Mouse (Mus musculus) CH12.LX (cell line): ENCODE results near the gene Cipc. TPM values are rescaled to one million over a fixed set of nuclear protein-coding genes. Genes with fewer than 3 reads are reported as not detected.
A peak's percentile ranks its signal among the peaks of the same experiment; 100 is the strongest.

Experiments used
- DNase-seq: peaks from one replicate; pipeline ENCODE4 v3.0.0-alpha.2; 2013; ENCODE audit errors: extremely low read depth
- H3K27ac ChIP-seq: 2 replicates; pipeline ENCODE4 v1.5.1; 2012; ENCODE audit warnings: low read depth, mild to moderate bottlenecking, control low read depth, moderate library complexity; ENCODE audit not compliant: insufficient read depth
- H3K27me3 ChIP-seq: replicated peaks from 2 replicates; pipeline ENCODE3; 2012; ENCODE audit warnings: inconsistent platforms
- H3K36me3 ChIP-seq, 2 experiments: replicated peaks in 1 of 2; 2 replicates each; pipeline versions ENCODE3 to v1.6.1; 2012; ENCODE audit warnings: inconsistent platforms in 1 of 2, low read length in 1 of 2, mild to moderate bottlenecking in 1 of 2, mixed read lengths in 1 of 2, moderate library complexity in 1 of 2; ENCODE audit not compliant: control insufficient read depth in 1 of 2, insufficient read depth in 1 of 2
- H3K4me1 ChIP-seq, 2 experiments: 2 replicates each; pipeline ENCODE4 v1.6.1; 2012; ENCODE audit warnings: inconsistent platforms in 1 of 2, moderate library complexity in 1 of 2; ENCODE audit not compliant: insufficient read depth in 2 of 2, control insufficient read depth in 1 of 2
- H3K4me2 ChIP-seq: 2 replicates; pipeline ENCODE4 v1.6.1; 2012; ENCODE audit warnings: low read depth, mild to moderate bottlenecking, control low read depth; ENCODE audit not compliant: poor library complexity, insufficient read depth, severe bottlenecking
- H3K4me3 ChIP-seq, 3 experiments: fragments of 150-350 bp in 1 of 3; sonication (generic) in 1 of 3; replicated peaks in 1 of 3; 2 replicates each; pipeline versions ENCODE3 to v1.5.1; 2011 to 2012; ENCODE audit warnings: low read depth in 2 of 3, low read length in 2 of 3, mild to moderate bottlenecking in 2 of 3, moderate library complexity in 2 of 3, control low read depth in 1 of 3, improper control_type of control experiment in 1 of 3, inconsistent platforms in 1 of 3, mixed read lengths in 1 of 3; ENCODE audit not compliant: poor library complexity in 1 of 3
- H3K79me2 ChIP-seq: replicated peaks from 2 replicates; pipeline ENCODE4 v1.6.1; 2012; ENCODE audit warnings: mild to moderate bottlenecking, moderate library complexity; ENCODE audit not compliant: control insufficient read depth, poor library complexity, insufficient read depth, severe bottlenecking; ENCODE audit errors: extremely low read depth
- H3K9ac ChIP-seq: 2 replicates; pipeline ENCODE4 v1.6.1; 2012; ENCODE audit warnings: low read depth, mild to moderate bottlenecking, control low read depth, moderate library complexity; ENCODE audit not compliant: insufficient read depth
- H3K9me3 ChIP-seq: replicated peaks from 2 replicates; pipeline ENCODE3; 2012; ENCODE audit warnings: low read length, inconsistent platforms, mixed read lengths
- BHLHE40 ChIP-seq: IDR thresholded peaks from 2 replicates; pipeline ENCODE4 v1.6.1; 2011; ENCODE audit warnings: mild to moderate bottlenecking, low read depth, low read length, improper control_type of control experiment
- CTCF ChIP-seq, 2 experiments: IDR thresholded peaks in 1 of 2; conservative IDR thresholded peaks in 1 of 2; 2 replicates each; pipeline ENCODE4 v1.5.1; 2011 to 2012; ENCODE audit warnings: low read depth in 2 of 2, low read length in 2 of 2, improper control_type of control experiment in 1 of 2, inconsistent platforms in 1 of 2, mild to moderate bottlenecking in 1 of 2, moderate library complexity in 1 of 2
- ELF1 ChIP-seq: IDR thresholded peaks from 2 replicates; pipeline ENCODE4 v1.6.1; 2014; ENCODE audit warnings: low read depth, mild to moderate bottlenecking, inconsistent platforms, low read length, improper control_type of control experiment
- EP300 ChIP-seq: IDR thresholded peaks from 2 replicates; pipeline ENCODE4 v1.6.1; 2011; ENCODE audit warnings: low read length, improper control_type of control experiment
- ETS1 ChIP-seq: conservative IDR thresholded peaks from 2 replicates; pipeline ENCODE4 v1.6.1; 2012; ENCODE audit warnings: low read depth, mild to moderate bottlenecking, inconsistent platforms, low read length, improper control_type of control experiment, moderate library complexity
- GABPA ChIP-seq: IDR thresholded peaks from 2 replicates; pipeline ENCODE4 v1.6.1; 2012; ENCODE audit warnings: low read depth, low read length, improper control_type of control experiment, inconsistent platforms; ENCODE audit not compliant: insufficient replicate concordance
- HCFC1 ChIP-seq: IDR thresholded peaks from 2 replicates; pipeline ENCODE4 v1.6.1; 2012; ENCODE audit warnings: low read depth, mild to moderate bottlenecking, inconsistent platforms, low read length, improper control_type of control experiment
- JUN ChIP-seq: IDR thresholded peaks from 2 replicates; pipeline ENCODE4 v1.6.1; 2011; ENCODE audit warnings: low read depth, mild to moderate bottlenecking, low read length, improper control_type of control experiment, moderate library complexity; ENCODE audit not compliant: insufficient read depth
- KAT2A ChIP-seq: IDR thresholded peaks from 2 replicates; pipeline ENCODE4 v1.6.1; 2012; ENCODE audit warnings: low read length, improper control_type of control experiment, inconsistent platforms; ENCODE audit not compliant: insufficient replicate concordance
- MAFK ChIP-seq: IDR thresholded peaks from 2 replicates; pipeline ENCODE4 v1.6.1; 2011; ENCODE audit warnings: low read length, improper control_type of control experiment; ENCODE audit not compliant: insufficient replicate concordance
- MAX ChIP-seq: IDR thresholded peaks from 2 replicates; pipeline ENCODE4 v1.6.1; 2011; ENCODE audit warnings: low read length, improper control_type of control experiment
- MAZ ChIP-seq: IDR thresholded peaks from 2 replicates; pipeline ENCODE4 v1.6.1; 2012; ENCODE audit warnings: low read depth, mild to moderate bottlenecking, inconsistent platforms, low read length, improper control_type of control experiment, moderate library complexity
- MEF2A ChIP-seq: IDR thresholded peaks from 2 replicates; pipeline ENCODE4 v1.6.1; 2014; ENCODE audit warnings: low read depth, mild to moderate bottlenecking, inconsistent platforms, low read length, improper control_type of control experiment, borderline replicate concordance
- MXI1 ChIP-seq: IDR thresholded peaks from 2 replicates; pipeline ENCODE4 v1.6.1; 2011; ENCODE audit warnings: mild to moderate bottlenecking, low read depth, low read length, improper control_type of control experiment
- MYC ChIP-seq: IDR thresholded peaks from 2 replicates; pipeline ENCODE4 v1.6.1; 2011; ENCODE audit warnings: low read depth, mild to moderate bottlenecking, improper control_type of control experiment, low read length
- NELFE ChIP-seq: IDR thresholded peaks from 2 replicates; pipeline ENCODE4 v1.6.1; 2011; ENCODE audit warnings: low read depth, low read length, improper control_type of control experiment
- NRF1 ChIP-seq: IDR thresholded peaks from 2 replicates; pipeline ENCODE4 v1.6.1; 2014; ENCODE audit warnings: low read depth, mild to moderate bottlenecking, inconsistent platforms, low read length, improper control_type of control experiment, moderate library complexity
- POLR2A ChIP-seq: IDR thresholded peaks from 2 replicates; pipeline ENCODE4 v1.6.1; 2011; ENCODE audit warnings: low read depth, mild to moderate bottlenecking, improper control_type of control experiment, low read length
- POLR2AphosphoS2 ChIP-seq: IDR thresholded peaks from 2 replicates; pipeline ENCODE4 v1.6.1; 2011; ENCODE audit warnings: low read depth, low read length, improper control_type of control experiment
- SIN3A ChIP-seq: IDR thresholded peaks from 2 replicates; pipeline ENCODE4 v1.6.1; 2012; ENCODE audit warnings: low read length, improper control_type of control experiment, inconsistent platforms
- SMC3 ChIP-seq: IDR thresholded peaks from 2 replicates; pipeline ENCODE4 v1.6.1; 2011; ENCODE audit warnings: low read depth, low read length, improper control_type of control experiment
- TBP ChIP-seq: conservative IDR thresholded peaks from 2 replicates; pipeline ENCODE4 v1.6.1; 2011; ENCODE audit warnings: low read depth, low read length, improper control_type of control experiment
- TCF12 ChIP-seq: IDR thresholded peaks from 2 replicates; pipeline ENCODE4 v1.6.1; 2014; ENCODE audit warnings: low read depth, mild to moderate bottlenecking, inconsistent platforms, low read length, improper control_type of control experiment
- UBTF ChIP-seq: IDR thresholded peaks from 2 replicates; pipeline ENCODE4 v1.6.1; 2012; ENCODE audit warnings: low read depth, mild to moderate bottlenecking, inconsistent platforms, low read length, improper control_type of control experiment, moderate library complexity
- USF1 ChIP-seq: IDR thresholded peaks from 2 replicates; pipeline ENCODE4 v1.6.1; 2014; ENCODE audit warnings: low read depth, mild to moderate bottlenecking, inconsistent platforms, low read length, improper control_type of control experiment
- USF2 ChIP-seq: conservative IDR thresholded peaks from 2 replicates; pipeline ENCODE4 v1.6.1; 2011; ENCODE audit warnings: low read depth, low read length, improper control_type of control experiment
- ZC3H11A ChIP-seq: IDR thresholded peaks from 2 replicates; pipeline ENCODE4 v1.6.1; 2012; ENCODE audit warnings: low read depth, mild to moderate bottlenecking, inconsistent platforms, low read length, improper control_type of control experiment
- ZMIZ1 ChIP-seq: IDR thresholded peaks from 2 replicates; pipeline ENCODE4 v1.6.1; 2012; ENCODE audit warnings: low read depth, mild to moderate bottlenecking, inconsistent platforms, low read length, improper control_type of control experiment
- ZNF384 ChIP-seq: IDR thresholded peaks from 2 replicates; pipeline ENCODE4 v1.6.1; 2012; ENCODE audit warnings: low read depth, low read length, improper control_type of control experiment, inconsistent platforms
- dilution Hi-C: fragments of 300-500 bp; cut with MboI; formaldehyde crosslinking; loops from 2 replicates; pipeline ENCODE4 v1.14.3; 2020; ENCODE audit warnings: low sequenced_read_pairs; ENCODE audit not compliant: extremely low pct_unique_long_range_greater_than_20kb, extremely low pct_ligation_motif_present
- in situ Hi-C: fragments of 300-500 bp; cut with MboI; formaldehyde crosslinking; loops from 3 replicates; pipeline ENCODE4 v1.14.3; 2019; ENCODE audit warnings: low sequenced_read_pairs, low pct_ligation_motif_present, low pct_unique_long_range_greater_than_20kb, mixed read lengths
- polyA plus RNA-seq: library from polyadenylated mRNA; unstranded; fragments of >175 nt; gene quantifications from 2 replicates; pipeline ENCODE4 v1.2.1, GENCODE M21; 2012; ENCODE audit warnings: low read depth; ENCODE audit not compliant: insufficient read length
- total RNA-seq, 2 experiments: library from RNA; depleted of rRNA; stranded (reverse); fragments of 300-350 nt in 1 of 2; fragments of >200 nt in 1 of 2; gene quantifications; 2 replicates each; pipeline ENCODE4 v1.2.3; 2012 to 2014

The Cipc gene
- total RNA-seq (2012; rRNA removed) (18.7 and 19.6 TPM in 2 replicates), total RNA-seq (2014; rRNA removed) (15.7 and 16.7 TPM in 2 replicates), polyA plus RNA-seq (17.5 and 20.5 TPM in 2 replicates)

- in situ Hi-C loops (no loop called here), dilution Hi-C loops (no loop called here)
- DNase-seq = peak; percentile 98
- Histone ChIP-seq H3K36me3 (peaks cover 1 to 2% of the 10 kb centered on the region in 2 experiments), H3K9ac (peak within 1 kb of the TSS; percentile 95), H3K9me3 (no peaks in the 10 kb centered on the region), H3K4me2 (peak within 1 kb of the TSS; percentile 100), H3K79me2 (peaks cover 29% of the 10 kb centered on the region), H3K4me1 (peaks cover 4 to 52% of the 10 kb centered on the region in 2 experiments), H3K27me3 (no peaks in the 10 kb centered on the region), H3K27ac (peak within 1 kb of the TSS; percentile 84), H3K4me3 (peak within 1 kb of the TSS; percentile 72 to 92 (median 82))
- TF ChIP-seq SMC3 (no peak), ZMIZ1 (peak; percentile 29; the same call in 1 of the 2 replicates), POLR2A (peak; percentile 76), EP300 (no peak), NRF1 (peak; percentile 99), USF2 (peak; percentile 96), NELFE (peak; percentile 82), JUN (no peak), TCF12 (peak; percentile 90), MAFK (no peak), USF1 (peak; percentile 99), MAZ (peak; percentile 76), ZC3H11A (no peak), MXI1 (peak; percentile 94), ZNF384 (no peak), KAT2A (peak; percentile 72; the same call in 1 of the 2 replicates), BHLHE40 (peak; percentile 83), TBP (peak; percentile 68; the same call in 1 of the 2 replicates), ELF1 (peak; percentile 68), UBTF (peak; percentile 52; the same call in 1 of the 2 replicates), CTCF (conservative IDR thresholded peaks at IDR 0.05 in 1 of 2, IDR thresholded peaks at IDR 0.05 in 1 of 2; ENCODE audit: low read depth in 2 of 2, low read length in 2 of 2) (no peak), MYC (peak; percentile 71), MEF2A (peak; percentile 59; the same call in 1 of the 2 replicates), HCFC1 (peak; percentile 93), ETS1 (peak; percentile 66), POLR2AphosphoS2 (no peak; the same call in 1 of the 2 replicates), SIN3A (peak; percentile 70; the same call in 1 of the 2 replicates), GABPA (peak; percentile 93), MAX (peak; percentile 99)
Observed at GRCm38 (mm10) chr12:86946862-86947574, at the start of gene Cipc. TSS of gene Cipc (plus strand) at chr12:86947043.
